Mouse (Mus musculus) brain, embryonic 14.5 days (tissue): Measurements from ENCODE around the gene Rab27a.

Experiments used
- CTCF ChIP-seq: fragments of 200-500 bp; IDR thresholded peaks from 2 replicates; pipeline ENCODE4 v1.5.1; 2012; ENCODE audit warnings: inconsistent platforms, mild to moderate bottlenecking, moderate library complexity, borderline replicate concordance; ENCODE audit not compliant: insufficient read depth, insufficient read length; ENCODE audit errors: extremely low read depth
- POLR2A ChIP-seq: fragments of 200-500 bp; IDR thresholded peaks from 2 replicates; pipeline ENCODE4 v1.6.1; 2012; ENCODE audit warnings: mild to moderate bottlenecking, inconsistent platforms, borderline replicate concordance; ENCODE audit not compliant: poor library complexity, insufficient read depth, insufficient read length, severe bottlenecking; ENCODE audit errors: extremely low read depth

DNA sequence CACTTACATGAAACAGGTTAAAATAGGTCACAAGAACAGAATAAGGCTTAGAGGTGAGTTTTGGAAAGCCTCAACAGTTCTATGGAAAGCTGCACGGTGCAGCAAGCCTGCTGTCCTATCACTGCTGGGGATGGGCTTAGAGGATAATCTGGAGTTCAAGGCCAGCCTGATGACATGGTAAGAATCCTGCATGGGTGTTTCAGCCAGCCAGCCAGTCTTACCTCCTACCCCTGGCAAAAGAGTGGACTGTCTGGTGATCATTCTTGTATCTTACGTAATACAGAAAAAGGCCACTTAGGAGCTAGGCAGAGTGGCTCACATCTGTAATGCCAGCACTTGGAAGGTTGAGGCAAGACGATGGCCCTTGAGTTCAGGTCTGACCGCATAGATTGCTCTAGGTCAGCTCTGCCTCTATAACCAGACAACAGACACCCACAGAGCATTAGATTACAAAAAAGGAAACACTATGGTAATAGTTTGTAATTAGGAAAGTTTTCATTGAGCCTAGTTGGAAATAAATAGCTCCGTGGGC is 24.0 kb upstream of the Rab27a start:
- TF ChIP-seq CTCF: no peak
- TF ChIP-seq POLR2A: no peak
